Mouse (Mus musculus) gastrocnemius, postnatal 10 days (tissue): ENCODE data around the gene Sertad4. TPM values are rescaled to one million over a fixed set of nuclear protein-coding genes. Genes with fewer than 3 reads are reported as not detected.
A peak's percentile ranks its signal among the peaks of the same experiment; 100 is the strongest.

Experiments
- DNase-seq: peaks from one replicate; pipeline ENCODE4 v3.0.0; 2021; ENCODE audit warnings: mixed read lengths
- total RNA-seq, 2 experiments: library from RNA; stranded (reverse); gene quantifications; 2 replicates each; pipeline ENCODE4 v1.2.3; 2021

Gene Sertad4
- total RNA-seq, 2 experiments from 2014 or later = 11.4 to 17.5 TPM

- DNase-seq = peak; percentile 33
Observed at GRCm38 (mm10) chr1:192851640-192852039, 3.9 kb downstream of the Sertad4 start.

DNA sequence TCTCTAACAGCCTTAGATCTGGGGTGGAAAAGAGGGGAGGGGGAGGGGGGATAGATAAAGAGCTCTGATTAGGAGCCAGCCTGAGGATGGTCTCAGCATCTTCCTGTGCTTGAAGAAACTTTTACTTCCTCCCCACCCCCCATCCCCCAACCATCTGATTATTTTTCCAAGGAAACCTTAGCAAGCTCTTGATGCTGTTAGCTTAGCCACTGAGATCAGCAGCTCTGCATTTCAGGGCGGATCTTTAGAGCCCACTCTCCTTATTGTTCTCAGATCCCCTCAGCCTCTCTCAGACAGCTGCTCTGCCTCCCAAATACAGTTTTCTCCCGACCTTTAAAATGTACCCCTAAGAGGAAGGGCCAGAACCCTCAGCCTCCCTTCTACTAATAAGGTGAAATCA is 4.4 kb downstream of the Sertad4 start:
- DNase-seq = no peak

GRCm38 (mm10) chr1:192849616-192850015 is 5.9 kb downstream of the Sertad4 start:
- no peak for DNase-seq

GRCm38 (mm10) chr1:192847254-192847653 is 8.3 kb downstream of the Sertad4 start:
- DNase-seq = no peak

DNA sequence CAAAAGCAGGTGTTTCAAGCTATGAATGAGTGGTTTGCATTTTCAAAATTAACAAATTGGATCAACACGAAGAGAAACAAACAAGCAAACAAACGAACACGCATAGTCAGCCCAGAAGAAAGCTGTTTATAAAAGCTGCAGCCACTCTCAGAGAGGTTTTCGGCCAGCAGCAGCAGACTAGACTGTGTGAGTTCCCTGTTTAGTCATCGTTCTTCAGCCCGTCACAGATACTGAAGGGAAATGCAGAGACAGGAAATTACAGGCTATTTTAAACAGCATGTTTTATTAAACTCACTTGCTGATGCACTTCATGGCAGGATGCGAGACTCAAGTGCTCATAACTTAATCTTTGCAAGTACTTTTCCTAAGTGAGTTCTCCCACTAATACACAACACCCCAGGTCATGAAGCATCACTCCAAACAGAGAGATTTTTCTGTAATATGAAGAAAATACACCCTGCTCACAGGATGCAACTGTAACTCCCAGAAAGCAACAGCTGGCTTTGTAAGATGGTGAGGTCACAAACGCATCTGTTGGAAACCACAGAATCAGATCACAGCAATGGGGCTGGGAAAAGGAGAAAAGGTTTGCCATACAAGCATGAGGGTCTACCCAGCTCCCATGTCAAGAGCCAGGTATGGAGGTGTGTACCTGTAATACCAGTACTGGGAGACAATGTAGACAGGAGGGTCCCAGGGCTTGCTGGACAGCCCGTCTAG is 14.3 kb downstream of the Sertad4 start:
- no peak for DNase-seq

DNA sequence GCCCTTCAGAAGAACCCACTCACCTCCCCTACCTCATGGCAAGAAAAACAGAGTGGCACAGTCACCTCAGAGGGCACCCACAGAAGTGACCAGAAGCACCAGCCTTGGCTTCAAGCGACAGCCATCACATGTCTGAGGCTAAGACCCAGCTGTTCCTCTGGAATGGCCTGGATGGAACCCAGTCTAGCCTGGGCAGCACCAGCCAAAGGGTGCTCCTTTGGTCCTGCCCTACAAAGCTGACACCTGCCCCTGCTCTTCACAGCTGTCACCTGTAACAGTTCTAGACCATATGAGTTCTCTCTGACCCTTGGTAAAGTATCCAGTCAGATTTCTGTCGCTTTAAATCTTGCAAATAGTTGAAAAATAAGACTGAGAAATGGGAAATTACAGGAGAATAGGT is 14.9 kb downstream of the Sertad4 start:
- peak; percentile 15 for DNase-seq

DNA sequence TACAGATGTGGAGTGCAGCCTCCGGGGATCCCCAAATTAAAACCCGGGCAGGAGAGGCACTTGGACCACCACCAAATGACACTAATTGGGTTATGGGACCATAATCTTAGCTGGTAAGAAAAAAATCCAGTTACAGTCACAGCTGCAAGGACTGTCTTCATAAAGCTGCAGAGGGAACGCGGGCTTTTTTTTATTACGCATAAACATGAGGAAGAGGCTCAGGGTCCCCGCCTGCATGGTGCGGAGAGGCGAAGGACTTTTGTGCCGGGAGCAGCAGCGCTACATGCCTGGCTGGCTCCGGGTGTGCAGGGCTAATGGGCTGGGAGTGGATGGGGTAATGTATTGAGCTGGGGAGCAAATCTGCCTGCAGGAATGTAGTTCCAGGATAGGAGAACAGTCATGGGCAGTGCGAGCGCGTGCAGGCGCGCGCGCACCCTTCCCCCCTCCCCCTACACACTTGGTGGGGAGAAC is 20.3 kb downstream of the Sertad4 start:
- DNase-seq = peak; percentile 15

GRCm38 (mm10) chr1:192834361-192835210 is 21.0 kb downstream of the Sertad4 start:
- peak; percentile 55 for DNase-seq

- peak; percentile 11 for DNase-seq
Observed at GRCm38 (mm10) chr1:192833586-192833985, 22.0 kb downstream of the Sertad4 start.

DNA sequence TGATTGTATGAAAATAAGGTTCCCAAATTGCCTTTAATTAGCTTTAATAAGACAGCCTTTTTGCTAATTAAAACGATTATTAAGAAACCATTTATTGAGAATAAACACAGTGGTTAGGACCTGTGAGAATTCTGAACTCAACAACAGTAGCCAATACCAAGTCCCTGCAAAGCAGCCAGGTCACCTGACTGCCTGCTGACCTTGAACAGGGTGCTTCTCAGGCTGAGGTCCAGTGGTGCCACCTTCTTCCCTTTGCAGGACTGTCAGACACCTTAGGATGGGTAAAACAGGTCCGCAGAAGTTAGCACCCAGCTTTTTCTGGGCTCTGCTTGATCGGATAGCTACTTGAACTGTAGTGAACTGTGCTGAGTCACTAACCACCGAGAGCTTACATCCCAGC is 22.5 kb downstream of the Sertad4 start:
- DNase-seq = no peak

- DNase-seq = no peak
Observed at GRCm38 (mm10) chr1:192832338-192832737, 23.2 kb downstream of the Sertad4 start.

DNA sequence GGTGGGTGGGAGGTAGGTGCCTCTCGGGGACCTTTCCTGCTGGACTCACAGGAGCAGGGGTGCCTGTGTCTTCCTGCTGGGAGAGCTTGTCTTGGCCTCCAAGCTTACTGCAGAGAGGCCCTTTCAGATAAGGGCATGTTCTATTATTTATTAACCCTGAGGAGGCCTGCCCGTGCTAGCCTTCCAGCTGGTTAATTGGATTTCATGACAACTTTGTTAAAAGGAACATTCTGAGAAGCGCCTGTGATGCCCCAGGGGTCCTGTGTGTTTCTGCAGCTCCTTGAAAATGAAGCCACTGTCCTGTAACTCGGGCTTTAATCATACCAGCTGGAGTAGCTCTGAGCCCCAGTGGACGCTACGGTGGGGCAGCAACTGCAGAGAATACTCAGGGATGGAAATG is 25.1 kb downstream of the Sertad4 start:
- no peak for DNase-seq

- no peak for DNase-seq
Observed at GRCm38 (mm10) chr1:192828928-192829327, 26.6 kb downstream of the Sertad4 start.

DNA sequence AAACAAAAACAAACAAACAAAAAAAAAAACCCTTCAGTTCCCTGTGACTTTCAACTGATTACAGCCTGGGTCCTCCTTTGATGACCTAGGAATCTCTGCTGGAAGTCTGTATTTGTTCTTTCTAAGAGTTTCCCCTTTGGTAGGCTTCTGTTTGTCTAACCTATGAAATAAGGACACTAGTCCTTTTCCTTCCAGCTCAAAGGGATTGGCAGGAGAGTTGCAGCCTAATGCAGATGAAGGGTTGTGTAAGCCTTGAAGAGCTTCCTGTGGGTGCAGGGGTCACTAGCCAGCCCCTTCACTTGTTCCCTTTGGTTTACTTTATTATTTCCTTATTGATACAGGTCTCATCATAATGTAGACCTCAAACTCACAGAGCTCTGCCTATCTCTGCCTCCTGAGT is 27.6 kb downstream of the Sertad4 start:
- no peak for DNase-seq

DNA sequence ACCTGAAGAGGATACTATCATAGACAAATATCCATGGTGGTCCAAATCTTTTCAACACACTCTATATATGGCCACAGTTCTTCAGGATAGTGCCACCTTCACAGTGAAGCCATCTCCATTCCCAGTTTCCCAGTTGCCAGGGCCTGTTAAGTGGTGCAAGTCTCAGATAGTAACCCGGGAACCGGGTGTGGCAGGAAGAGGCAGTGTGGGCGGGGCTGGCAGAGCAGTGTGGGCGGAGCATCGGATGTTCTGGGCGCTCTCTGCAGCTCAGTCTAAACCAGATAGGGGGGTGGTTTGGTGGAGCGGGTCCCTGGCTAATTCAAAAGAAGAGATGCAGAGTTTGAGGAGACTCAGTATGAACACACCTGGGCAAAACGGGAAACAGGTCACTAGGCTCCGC is 29.8 kb downstream of the Sertad4 start:
- DNase-seq = no peak

DNA sequence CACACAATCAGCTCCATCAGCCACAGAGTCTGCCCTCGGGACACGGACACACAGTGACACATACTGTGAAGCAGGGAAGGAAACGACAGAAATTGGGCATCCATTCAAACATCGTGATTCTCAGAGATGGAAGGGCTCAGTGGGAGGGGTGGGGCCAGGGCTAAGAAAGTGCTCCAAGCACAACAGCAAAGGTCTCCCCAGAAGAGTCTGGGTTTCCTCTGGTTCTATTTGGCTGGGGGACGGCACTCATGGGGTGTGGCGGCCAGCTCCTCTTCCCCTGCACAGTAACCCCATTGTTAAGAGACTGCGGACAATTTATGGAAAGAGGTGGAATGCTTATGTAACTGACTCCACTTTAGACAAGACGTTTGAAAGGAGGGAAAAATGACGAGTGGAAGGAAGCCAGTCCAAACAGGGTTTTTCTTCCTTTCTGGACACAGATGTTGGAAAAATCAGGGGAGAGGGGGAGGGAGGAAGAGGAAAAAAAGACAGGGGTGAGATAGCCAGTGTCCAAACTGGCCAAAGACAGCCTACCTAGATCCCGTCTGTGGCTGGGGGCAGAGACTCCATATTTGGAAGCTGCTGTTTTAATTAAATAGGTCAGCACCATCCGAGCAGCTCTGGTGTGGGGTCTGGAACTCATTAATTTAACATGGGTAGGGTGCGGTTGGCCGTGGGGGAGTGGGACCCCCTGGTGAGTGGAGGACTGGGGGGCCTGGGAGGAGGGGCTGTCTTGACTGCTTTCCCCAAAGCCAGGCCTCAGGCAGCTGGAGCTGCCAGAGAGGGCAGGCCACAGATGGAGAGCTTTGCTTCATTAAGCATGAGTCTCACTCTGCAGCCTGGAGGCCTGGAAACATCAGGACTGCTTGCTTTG is 32.7 kb downstream of the Sertad4 start:
- peak; percentile 31 for DNase-seq

DNA sequence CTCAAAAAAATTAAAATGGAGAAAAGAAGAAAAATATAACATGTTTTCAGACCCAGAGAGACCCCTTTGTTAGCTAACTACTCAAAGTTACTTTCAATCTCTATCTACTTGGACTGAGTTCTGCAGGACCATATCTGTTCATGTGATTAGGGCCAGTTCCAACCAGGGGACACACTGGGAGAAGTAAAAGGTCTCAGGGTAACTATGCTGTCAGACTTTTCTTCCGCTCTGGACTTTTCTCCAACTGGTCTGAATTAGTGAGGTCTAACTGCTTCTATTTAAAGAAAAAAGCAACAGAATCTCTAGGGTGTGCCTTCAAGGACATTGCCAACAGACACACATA is 33.3 kb downstream of the Sertad4 start:
- DNase-seq = no peak

GRCm38 (mm10) chr1:192818334-192818733 is 37.2 kb downstream of the Sertad4 start:
- no peak for DNase-seq

DNA sequence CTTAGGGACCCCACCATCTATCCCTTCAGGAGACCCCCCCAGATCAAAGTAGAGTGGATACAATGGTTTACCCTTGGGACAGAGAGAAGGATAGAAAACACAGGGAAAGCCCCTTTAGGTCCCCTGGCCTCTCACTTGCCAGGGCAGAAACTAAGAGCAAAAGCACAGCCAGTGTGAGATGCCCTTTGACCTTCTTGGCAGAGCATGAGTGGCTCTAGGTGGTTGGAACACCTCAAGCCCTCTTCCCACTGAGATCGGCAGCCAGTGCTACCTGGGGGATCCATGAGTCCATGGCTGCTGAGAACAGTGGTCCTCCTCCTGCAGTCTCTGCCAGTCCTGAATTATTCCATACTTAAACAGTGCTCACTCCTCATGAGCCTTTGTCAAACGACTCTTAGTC is 39.8 kb downstream of the Sertad4 start:
- no peak for DNase-seq

- DNase-seq = no peak
Observed at GRCm38 (mm10) chr1:192814700-192815099, 40.9 kb downstream of the Sertad4 start.

DNA sequence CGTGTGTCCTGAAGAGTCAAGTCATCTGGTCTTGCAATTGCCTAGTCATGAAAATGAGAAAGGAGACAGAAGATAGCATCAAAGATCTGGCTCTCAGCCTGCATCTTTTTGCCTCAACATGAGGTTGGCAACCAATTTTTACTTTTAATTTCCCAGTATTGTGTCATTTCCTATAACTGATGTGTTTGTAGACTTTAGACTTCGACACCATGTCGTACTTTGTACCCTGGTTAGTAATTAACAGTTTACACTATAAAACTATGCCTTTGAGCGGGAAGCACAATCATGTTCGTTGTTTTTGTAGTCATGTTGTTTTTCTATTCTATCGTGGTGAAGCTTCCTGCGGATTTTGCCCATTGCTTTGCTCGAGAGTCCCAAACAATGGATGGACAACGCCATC is 42.8 kb downstream of the Sertad4 start:
- no peak for DNase-seq

DNA sequence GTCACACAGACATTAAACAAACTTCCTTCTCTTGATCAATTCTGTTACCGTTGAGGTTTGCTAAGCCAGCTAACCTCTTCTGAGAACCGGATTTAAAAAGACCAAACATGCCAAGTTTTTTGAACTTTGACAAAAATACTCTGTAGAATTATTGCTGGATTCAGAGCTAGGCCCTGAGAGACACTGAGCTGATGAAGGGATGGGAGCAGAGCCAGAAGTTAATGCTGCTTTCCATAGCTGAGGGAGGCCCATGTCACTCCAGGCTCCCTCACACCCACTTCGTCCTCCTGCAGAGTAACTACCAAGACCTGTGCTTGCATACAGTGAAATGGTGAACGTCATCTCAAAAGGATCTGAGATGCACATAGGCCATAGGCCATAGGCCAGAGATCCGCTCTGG is 43.3 kb downstream of the Sertad4 start:
- DNase-seq = no peak
